Mouse (Mus musculus): ENCODE results near the gene Sowaha.

- TF ChIP-seq CTCF (IDR thresholded peaks at IDR 0.05; ENCODE audit: insufficient read depth, low read depth, low read length) (no peak), POLR2A (IDR thresholded peaks at IDR 0.05; ENCODE audit: insufficient read depth, low read depth, low read length) (no peak)
Measured at GRCm38 (mm10) chr11:53528397-53529252, 48.6 kb upstream of the Sowaha start.
